Mouse (Mus musculus): ENCODE results near the gene Mrgprx1. TPM values are rescaled to one million over a fixed set of nuclear protein-coding genes. Genes with fewer than 3 reads are reported as not detected.

Mrgprx1 gene
- polyA plus RNA-seq (2015; fragmentation: Nextera tagmentation; extraction: Ambion mirVana): not detected in 2 replicates

- Histone ChIP-seq H3K4me3 (replicated peaks; ENCODE audit: low read depth, low read length) (no peak within 1 kb of the TSS), H3K27ac (no peak within 1 kb of the TSS), H3K9me3 (replicated peaks; ENCODE audit: low read length) (no peaks in the 10 kb centered on the region), H3K36me3 (ENCODE audit: insufficient read depth, low read length) (no peaks in the 10 kb centered on the region), H3K27me3 (ENCODE audit: insufficient read depth, low read length) (no peaks in the 10 kb centered on the region), H3K9ac (ENCODE audit: low read depth, low read length) (no peak within 1 kb of the TSS), H3K4me2 (ENCODE audit: low read length) (no peak within 1 kb of the TSS), H3K4me1 (replicated peaks; ENCODE audit: insufficient read depth, low read length) (no peaks in the 10 kb centered on the region)
- WGBS: 73% methylated on average over 3 of the region's 3 CpGs
- ATAC-seq (replicated peaks; ENCODE audit: low FRiP score, low read depth) (no peak), DNase-seq (ENCODE audit: low spot score) (no peak)
- TF ChIP-seq CTCF (IDR thresholded peaks at IDR 0.05; ENCODE audit: low read depth): no peak
Observed at GRCm38 (mm10) chr7:48027497-48027896, at the start of gene Mrgprx1. Gene Mrgprx1 (minus strand): TSS chr7:48027597.

GRCm38 (mm10) chr7:48075521-48075920, 48.1 kb upstream of the Mrgprx1 start:
- no peaks in the 10 kb centered on the region for H3K27me3 ChIP-seq (ENCODE audit: insufficient read depth, low read length)
- ATAC-seq (replicated peaks; ENCODE audit: low FRiP score, low read depth) (no peak), DNase-seq (ENCODE audit: low spot score) (no peak)
- H3K27ac ChIP-seq: no peak overlapping the region
- no peak overlapping the region for H3K4me2 ChIP-seq (ENCODE audit: low read length)
- no peaks in the 10 kb centered on the region for H3K4me1 ChIP-seq (replicated peaks; ENCODE audit: insufficient read depth, low read length)
- TF ChIP-seq CTCF (IDR thresholded peaks at IDR 0.05; ENCODE audit: low read depth): no peak
- H3K4me3 ChIP-seq (replicated peaks; ENCODE audit: low read depth, low read length): no peak overlapping the region
- H3K9ac ChIP-seq (ENCODE audit: low read depth, low read length): no peak overlapping the region
- no peaks in the 10 kb centered on the region for H3K36me3 ChIP-seq (ENCODE audit: insufficient read depth, low read length)
- no peaks in the 10 kb centered on the region for H3K9me3 ChIP-seq (replicated peaks; ENCODE audit: low read length)

- DNase-seq (ENCODE audit: low spot score) (no peak), ATAC-seq (replicated peaks; ENCODE audit: low FRiP score, low read depth) (no peak)
- H3K9me3 ChIP-seq (replicated peaks; ENCODE audit: low read length): no peaks in the 10 kb centered on the region
- H3K9ac ChIP-seq (ENCODE audit: low read depth, low read length): no peak overlapping the region
- no peaks in the 10 kb centered on the region for H3K4me1 ChIP-seq (replicated peaks; ENCODE audit: insufficient read depth, low read length)
- no peak for TF ChIP-seq CTCF (IDR thresholded peaks at IDR 0.05; ENCODE audit: low read depth)
- no peak overlapping the region for H3K27ac ChIP-seq
- WGBS: 88% methylated on average over 4 of the region's 4 CpGs
- H3K27me3 ChIP-seq (ENCODE audit: insufficient read depth, low read length): no peaks in the 10 kb centered on the region
- no peak overlapping the region for H3K4me3 ChIP-seq (replicated peaks; ENCODE audit: low read depth, low read length)
- H3K36me3 ChIP-seq (ENCODE audit: insufficient read depth, low read length): no peaks in the 10 kb centered on the region
- H3K4me2 ChIP-seq (ENCODE audit: low read length): no peak overlapping the region
Observed at GRCm38 (mm10) chr7:48046475-48047185, 19.2 kb upstream of the Mrgprx1 start.

GRCm38 (mm10) chr7:48044046-48044445, 16.6 kb upstream of the Mrgprx1 start:
- no peak overlapping the region for H3K27ac ChIP-seq
- no peak overlapping the region for H3K4me3 ChIP-seq (replicated peaks; ENCODE audit: low read depth, low read length)
- no peaks in the 10 kb centered on the region for H3K27me3 ChIP-seq (ENCODE audit: insufficient read depth, low read length)
- no peaks in the 10 kb centered on the region for H3K9me3 ChIP-seq (replicated peaks; ENCODE audit: low read length)
- DNase-seq (ENCODE audit: low spot score): no peak
- no peaks in the 10 kb centered on the region for H3K4me1 ChIP-seq (replicated peaks; ENCODE audit: insufficient read depth, low read length)
- H3K4me2 ChIP-seq (ENCODE audit: low read length): no peak overlapping the region
- H3K36me3 ChIP-seq (ENCODE audit: insufficient read depth, low read length): no peaks in the 10 kb centered on the region
- ATAC-seq (replicated peaks; ENCODE audit: low FRiP score, low read depth): no peak
- H3K9ac ChIP-seq (ENCODE audit: low read depth, low read length): no peak overlapping the region
- TF ChIP-seq CTCF (IDR thresholded peaks at IDR 0.05; ENCODE audit: low read depth): no peak
- 54% methylated on average over 1 of the region's 1 CpGs for WGBS

GRCm38 (mm10) chr7:48017874-48018273, 9.5 kb downstream of the Mrgprx1 start:
- Histone ChIP-seq H3K27me3 (ENCODE audit: insufficient read depth, low read length) (no peaks in the 10 kb centered on the region), H3K9ac (ENCODE audit: low read depth, low read length) (no peak overlapping the region), H3K4me2 (ENCODE audit: low read length) (no peak overlapping the region), H3K9me3 (replicated peaks; ENCODE audit: low read length) (no peaks in the 10 kb centered on the region), H3K27ac (no peak overlapping the region), H3K36me3 (ENCODE audit: insufficient read depth, low read length) (no peaks in the 10 kb centered on the region), H3K4me3 (replicated peaks; ENCODE audit: low read depth, low read length) (no peak overlapping the region), H3K4me1 (replicated peaks; ENCODE audit: insufficient read depth, low read length) (no peaks in the 10 kb centered on the region)
- no peak for ATAC-seq (replicated peaks; ENCODE audit: low FRiP score, low read depth)
- no peak for TF ChIP-seq CTCF (IDR thresholded peaks at IDR 0.05; ENCODE audit: low read depth)
- peak; percentile 0 for DNase-seq (ENCODE audit: low spot score)
- WGBS: 39% methylated on average over 2 of the region's 2 CpGs

- DNase-seq (ENCODE audit: low spot score): no peak
- no peak overlapping the region for H3K9ac ChIP-seq (ENCODE audit: low read depth, low read length)
- H3K9me3 ChIP-seq (replicated peaks; ENCODE audit: low read length): no peaks in the 10 kb centered on the region
- no peak overlapping the region for H3K4me3 ChIP-seq (replicated peaks; ENCODE audit: low read depth, low read length)
- no peak overlapping the region for H3K4me2 ChIP-seq (ENCODE audit: low read length)
- 76% methylated on average over 3 of the region's 3 CpGs for WGBS
- no peak for ATAC-seq (replicated peaks; ENCODE audit: low FRiP score, low read depth)
- H3K4me1 ChIP-seq (replicated peaks; ENCODE audit: insufficient read depth, low read length): no peaks in the 10 kb centered on the region
- TF ChIP-seq CTCF (IDR thresholded peaks at IDR 0.05; ENCODE audit: low read depth): no peak
- no peak overlapping the region for H3K27ac ChIP-seq
- no peaks in the 10 kb centered on the region for H3K36me3 ChIP-seq (ENCODE audit: insufficient read depth, low read length)
- H3K27me3 ChIP-seq (ENCODE audit: insufficient read depth, low read length): no peaks in the 10 kb centered on the region
Observed at GRCm38 (mm10) chr7:47995689-47996088, 31.7 kb downstream of the Mrgprx1 start.

GRCm38 (mm10) chr7:47986752-47987151, 40.6 kb downstream of the Mrgprx1 start:
- H3K9ac ChIP-seq (ENCODE audit: low read depth, low read length): no peak overlapping the region
- H3K4me1 ChIP-seq (replicated peaks; ENCODE audit: insufficient read depth, low read length): no peaks in the 10 kb centered on the region
- no peaks in the 10 kb centered on the region for H3K36me3 ChIP-seq (ENCODE audit: insufficient read depth, low read length)
- DNase-seq (ENCODE audit: low spot score) (peak; percentile 43), ATAC-seq (replicated peaks; ENCODE audit: low FRiP score, low read depth) (no peak)
- peak; percentile 66 for TF ChIP-seq CTCF (IDR thresholded peaks at IDR 0.05; ENCODE audit: low read depth)
- no peak overlapping the region for H3K4me2 ChIP-seq (ENCODE audit: low read length)
- no peaks in the 10 kb centered on the region for H3K27me3 ChIP-seq (ENCODE audit: insufficient read depth, low read length)
- H3K27ac ChIP-seq: no peak overlapping the region
- no peak overlapping the region for H3K4me3 ChIP-seq (replicated peaks; ENCODE audit: low read depth, low read length)
- no peaks in the 10 kb centered on the region for H3K9me3 ChIP-seq (replicated peaks; ENCODE audit: low read length)
- WGBS: 67% methylated on average over 1 of the region's 1 CpGs
